Mouse (Mus musculus) heart, embryonic 13.5 days (tissue): ENCODE results near the gene Yipf7. TPM values are rescaled to one million over a fixed set of nuclear protein-coding genes. Genes with fewer than 3 reads are reported as not detected.

Source experiments
- ATAC-seq: fragments of 200-750 bp; cut with Nextera tagmentation; 2 replicates; pipeline ENCODE4 v1.8.0; 2017; ENCODE audit warnings: moderate TSS enrichment; ENCODE audit not compliant: insufficient number of reproducible peaks, low FRiP score, low TSS enrichment; ENCODE audit errors: extremely low read depth
- H3K27ac ChIP-seq: fragments of 300-500 bp; sonication (generic); replicated peaks from 2 replicates; pipeline ENCODE4 v1.5.1; 2015; ENCODE audit warnings: moderate library complexity, mild to moderate bottlenecking, inconsistent platforms
- H3K27me3 ChIP-seq: fragments of 300-500 bp; sonication (generic); replicated peaks from 2 replicates; pipeline ENCODE4 v1.6.1; 2015; ENCODE audit warnings: mild to moderate bottlenecking, inconsistent platforms
- H3K36me3 ChIP-seq: fragments of 300-500 bp; sonication (generic); 2 replicates; pipeline ENCODE4 v1.6.1; 2015; ENCODE audit warnings: mild to moderate bottlenecking, inconsistent platforms
- H3K4me1 ChIP-seq: fragments of 300-500 bp; sonication (generic); 2 replicates; pipeline ENCODE4 v1.6.1; 2015; ENCODE audit warnings: inconsistent platforms
- H3K4me2 ChIP-seq: fragments of 300-500 bp; sonication (generic); 2 replicates; pipeline ENCODE4 v1.6.1; 2015; ENCODE audit warnings: inconsistent platforms, mild to moderate bottlenecking, moderate library complexity
- H3K4me3 ChIP-seq: fragments of 300-500 bp; sonication (generic); 2 replicates; pipeline ENCODE4 v1.5.1; 2015; ENCODE audit warnings: moderate library complexity, mild to moderate bottlenecking, inconsistent platforms
- H3K9ac ChIP-seq: fragments of 300-500 bp; sonication (generic); 2 replicates; pipeline ENCODE4 v1.6.1; 2015; ENCODE audit warnings: inconsistent platforms, mild to moderate bottlenecking, moderate library complexity
- H3K9me3 ChIP-seq: fragments of 300-500 bp; sonication (generic); 2 replicates; pipeline ENCODE4 v1.6.1; 2016; ENCODE audit warnings: inconsistent platforms
- WGBS: fragments of 180-500 bp; shearing (Covaris S2); methylation state at CpG from one replicate; pipeline ENCODE4 v1.1.7; 2015; ENCODE audit warnings: mixed read lengths; 5-methylcytosine and 5-hydroxymethylcytosine counted together
- polyA plus RNA-seq: library from polyadenylated mRNA; unstranded; fragments of >200 nt; fragmentation: Nextera tagmentation; extraction: Ambion mirVana; gene quantifications from 2 replicates; pipeline ENCODE4 v1.2.1, GENCODE M21; 2015

The Yipf7 gene
- polyA plus RNA-seq, 1 experiment from 2014 or later = 6.5 TPM

GRCm38 (mm10) chr5:69489046-69489445 lies 53.4 kb downstream of the Yipf7 start:
- no peak overlapping the region for H3K27ac ChIP-seq
- ATAC-seq = no peak
- no peak overlapping the region for H3K9ac ChIP-seq
- H3K27me3 ChIP-seq = no peaks in the 10 kb centered on the region
- H3K9me3 ChIP-seq = no peaks in the 10 kb centered on the region
- H3K4me3 ChIP-seq = no peak overlapping the region
- H3K4me2 ChIP-seq = no peak overlapping the region
- no peaks in the 10 kb centered on the region for H3K36me3 ChIP-seq
- H3K4me1 ChIP-seq = no peaks in the 10 kb centered on the region

GRCm38 (mm10) chr5:69467520-69467919 lies 74.9 kb downstream of the Yipf7 start:
- no peak overlapping the region for H3K9ac ChIP-seq
- H3K9me3 ChIP-seq = no peaks in the 10 kb centered on the region
- no peak overlapping the region for H3K4me3 ChIP-seq
- no peak overlapping the region; the same call in 1 of the 2 replicates for H3K27ac ChIP-seq
- peaks cover 13% of the 10 kb centered on the region for H3K4me1 ChIP-seq
- H3K4me2 ChIP-seq = no peak overlapping the region
- WGBS = 31% methylated on average over 1 of the region's 1 CpGs
- ATAC-seq = no peak
- H3K36me3 ChIP-seq = no peaks in the 10 kb centered on the region
- no peaks in the 10 kb centered on the region for H3K27me3 ChIP-seq

Other genes with a start within 250 kb of the Yipf7 start
- gene Kctd8, start 201.0 kb downstream of the Yipf7 start, polyA plus RNA-seq = 1.3 and 1.5 TPM in 2 replicates
- gene Guf1, start 14.3 kb upstream of the Yipf7 start, polyA plus RNA-seq = 28.7 and 31.5 TPM in 2 replicates
- gene Gnpda2, start 49.7 kb upstream of the Yipf7 start, polyA plus RNA-seq = 32.3 and 33.0 TPM in 2 replicates